Mouse (Mus musculus): ENCODE measurements around the gene Gm5460.

Gene Gm5460

GRCm38 (mm10) chr14:34016381-34016780 is at the start of gene Gm5460:
Gm5460 (plus strand) TSS chr14:34016758.
- DNase-seq = no peak

- no peak for DNase-seq
Measured at GRCm38 (mm10) chr14:33972679-33973078, 43.9 kb upstream of the Gm5460 start.

GRCm38 (mm10) chr14:33974752-33975151 is 41.8 kb upstream of the Gm5460 start:
- no peak for DNase-seq

GRCm38 (mm10) chr14:33977748-33978147 is 38.8 kb upstream of the Gm5460 start:
- no peak for DNase-seq

- no peak for DNase-seq
Measured at GRCm38 (mm10) chr14:33978604-33979059, 37.9 kb upstream of the Gm5460 start, which contains the start of gene Zfp488. Zfp488 (minus strand) TSS chr14:33978764.

- DNase-seq = no peak
Measured at GRCm38 (mm10) chr14:33989201-33989600, 27.4 kb upstream of the Gm5460 start.

- DNase-seq = no peak
Measured at GRCm38 (mm10) chr14:33991971-33992370, 24.6 kb upstream of the Gm5460 start.

- no peak for DNase-seq
Measured at GRCm38 (mm10) chr14:33993051-33993450, 23.5 kb upstream of the Gm5460 start.

GRCm38 (mm10) chr14:33993521-33994289 is 22.9 kb upstream of the Gm5460 start:
- DNase-seq = no peak

GRCm38 (mm10) chr14:33997427-33997826 is 19.1 kb upstream of the Gm5460 start:
- no peak for DNase-seq

- no peak for DNase-seq
Measured at GRCm38 (mm10) chr14:34000076-34000475, 16.5 kb upstream of the Gm5460 start.

GRCm38 (mm10) chr14:34001445-34001844 is 15.1 kb upstream of the Gm5460 start:
- no peak for DNase-seq

GRCm38 (mm10) chr14:34002358-34002757 is 14.2 kb upstream of the Gm5460 start:
- no peak for DNase-seq

- DNase-seq = no peak
Measured at GRCm38 (mm10) chr14:34015063-34015462, 1.5 kb upstream of the Gm5460 start, which contains the start of gene Gm30083. Gm30083 (minus strand) TSS chr14:34015182.

- DNase-seq = no peak
Measured at GRCm38 (mm10) chr14:34016938-34017337, 380 bp downstream of the Gm5460 start.

- no peak for DNase-seq
Measured at GRCm38 (mm10) chr14:34026710-34027109, 10.2 kb downstream of the Gm5460 start.

- no peak for DNase-seq
Measured at GRCm38 (mm10) chr14:34033841-34034610, 17.5 kb downstream of the Gm5460 start.

GRCm38 (mm10) chr14:34041241-34041640 is 24.7 kb downstream of the Gm5460 start:
- no peak for DNase-seq

GRCm38 (mm10) chr14:34043341-34043740 is 26.8 kb downstream of the Gm5460 start:
- no peak for DNase-seq

GRCm38 (mm10) chr14:34050101-34050779 is 33.7 kb downstream of the Gm5460 start:
- no peak for DNase-seq

- no peak for DNase-seq
Measured at GRCm38 (mm10) chr14:34052516-34052915, 36.0 kb downstream of the Gm5460 start, which contains the start of gene Antxrl. Antxrl (plus strand) TSS chr14:34052707.

- DNase-seq = no peak
Measured at GRCm38 (mm10) chr14:34071665-34072064, 55.1 kb downstream of the Gm5460 start.

GRCm38 (mm10) chr14:34075346-34075745 is 58.8 kb downstream of the Gm5460 start:
- DNase-seq = no peak

All from thymus, postnatal 14 days (tissue).